Mouse (Mus musculus) adrenal gland, postnatal 14 days (tissue): ENCODE data around the gene Chrna4. TPM values are rescaled to one million over a fixed set of nuclear protein-coding genes. Genes with fewer than 3 reads are reported as not detected.

Source experiments
- DNase-seq: peaks from one replicate; pipeline ENCODE4 v3.0.0; 2021; ENCODE audit warnings: mixed read lengths
- total RNA-seq: library from RNA; stranded (reverse); gene quantifications from 2 replicates; pipeline ENCODE4 v1.2.3, GENCODE M21; 2021

The Chrna4 gene
- total RNA-seq, 1 experiment from 2014 or later, result 9.6 TPM

DNA sequence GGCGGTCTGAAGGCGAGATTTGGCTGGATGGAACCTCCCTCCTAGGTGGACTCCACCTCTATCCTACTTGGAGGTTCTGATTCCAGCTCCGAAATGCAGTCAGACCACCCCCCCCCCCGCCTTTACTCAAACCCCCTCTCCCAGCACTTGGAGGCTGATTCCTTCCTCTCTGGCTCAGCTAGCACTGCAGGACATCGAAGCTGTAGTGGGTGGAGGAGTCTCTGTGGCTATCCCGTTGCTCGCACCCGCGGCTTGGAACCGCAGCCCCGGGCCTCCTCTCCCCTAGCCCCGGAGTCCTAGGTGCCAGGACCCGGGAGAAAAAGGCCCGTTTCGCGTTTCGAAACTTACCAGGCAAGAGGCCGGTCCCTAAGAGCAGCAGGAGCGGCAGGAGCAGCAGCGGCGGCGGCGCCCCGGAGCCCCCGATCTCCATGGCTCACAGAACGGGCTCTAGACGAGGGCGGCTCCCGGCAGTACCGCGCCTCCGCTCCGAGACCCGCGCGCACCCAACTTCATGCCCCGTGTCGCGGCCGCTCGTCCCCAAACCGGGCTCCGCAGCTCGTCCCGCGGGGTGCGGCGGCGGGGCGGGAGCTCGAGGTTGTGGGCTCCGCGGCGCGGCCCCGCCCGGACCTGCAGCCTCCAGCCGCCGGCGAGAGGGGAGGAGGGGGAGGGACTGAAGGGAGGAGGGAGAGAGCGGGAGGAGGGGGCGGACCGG, 4.5 kb downstream of the Chrna4 start:
- peak; percentile 52 for DNase-seq

DNA sequence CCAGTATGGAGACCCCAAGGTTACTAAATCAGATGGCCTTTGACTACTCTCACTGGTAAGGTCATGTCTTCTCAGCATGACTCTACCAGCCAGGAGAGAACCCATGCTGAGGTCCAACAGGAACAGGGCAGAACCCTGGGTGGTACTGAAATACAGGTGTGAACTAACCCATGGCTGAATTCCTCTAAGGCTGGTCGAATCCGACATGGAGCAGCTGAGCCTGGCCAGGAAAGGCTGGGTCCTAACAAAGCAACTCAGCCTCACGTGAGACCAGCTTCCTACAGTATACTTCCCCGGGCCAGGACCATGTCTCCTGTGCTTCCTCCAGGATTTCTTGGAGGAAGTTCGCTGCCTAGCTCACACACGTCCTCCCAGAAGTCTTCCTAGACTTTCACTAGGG, 6.8 kb downstream of the Chrna4 start:
- no peak for DNase-seq

DNA sequence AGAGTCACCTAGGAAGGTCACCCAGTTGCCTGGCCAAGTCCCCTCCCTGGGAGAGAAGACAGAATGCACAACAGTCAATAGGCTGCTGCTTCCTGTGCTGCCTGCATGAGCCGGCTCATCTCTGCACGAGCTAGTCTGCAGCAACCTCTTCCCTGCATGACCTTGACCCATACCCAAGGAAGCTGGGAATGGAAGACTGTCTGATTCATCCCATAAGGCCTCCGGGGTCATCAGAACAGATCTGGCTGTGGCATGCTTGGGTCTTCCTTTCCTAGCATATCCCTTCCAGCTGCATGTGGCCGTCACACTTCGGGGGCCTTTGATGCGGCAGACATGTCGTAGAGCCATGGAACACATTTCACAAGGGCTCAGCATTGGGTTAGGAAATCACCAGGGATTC, 8.2 kb downstream of the Chrna4 start:
- DNase-seq, result peak; percentile 51

DNA sequence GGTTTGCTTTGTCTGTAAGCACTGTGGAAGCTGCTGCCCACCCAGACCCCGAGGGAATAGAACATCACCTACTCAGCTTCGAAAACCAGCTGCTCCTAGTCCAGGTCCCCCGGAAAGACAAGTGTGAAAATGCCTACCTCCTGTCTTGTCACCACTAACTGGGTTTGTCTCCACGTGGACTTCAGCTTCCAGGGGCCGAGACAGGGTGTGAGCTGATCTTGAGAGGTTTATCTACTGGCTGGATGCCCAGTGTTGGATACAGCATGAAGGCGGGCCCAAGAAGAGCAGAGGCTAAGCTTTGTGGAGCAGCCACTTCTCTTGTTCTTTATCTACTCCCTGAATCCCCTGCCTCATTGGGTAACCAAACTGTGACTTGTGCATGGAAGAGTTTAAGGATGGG, 10.0 kb downstream of the Chrna4 start:
- no peak for DNase-seq

DNA sequence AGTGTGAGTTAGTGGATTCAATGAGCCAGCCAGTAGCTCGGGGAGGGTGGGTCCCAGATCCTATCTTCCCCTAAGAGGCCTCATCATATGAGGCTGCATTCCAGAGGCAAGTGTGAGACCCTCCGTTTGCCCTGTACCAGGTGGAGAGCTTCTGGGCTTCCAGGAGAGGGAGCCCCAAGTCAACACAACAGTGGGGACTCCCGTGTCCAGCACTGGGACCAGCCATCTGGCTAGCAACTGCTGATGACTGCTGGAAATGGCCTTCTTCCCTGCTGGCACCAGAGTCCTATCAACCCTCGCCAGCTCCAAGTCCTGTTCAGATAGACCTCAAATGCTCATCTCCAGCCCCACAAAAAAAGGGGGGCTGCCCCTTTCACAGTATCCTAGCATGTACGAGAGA, 10.9 kb downstream of the Chrna4 start:
- peak; percentile 53 for DNase-seq

DNA sequence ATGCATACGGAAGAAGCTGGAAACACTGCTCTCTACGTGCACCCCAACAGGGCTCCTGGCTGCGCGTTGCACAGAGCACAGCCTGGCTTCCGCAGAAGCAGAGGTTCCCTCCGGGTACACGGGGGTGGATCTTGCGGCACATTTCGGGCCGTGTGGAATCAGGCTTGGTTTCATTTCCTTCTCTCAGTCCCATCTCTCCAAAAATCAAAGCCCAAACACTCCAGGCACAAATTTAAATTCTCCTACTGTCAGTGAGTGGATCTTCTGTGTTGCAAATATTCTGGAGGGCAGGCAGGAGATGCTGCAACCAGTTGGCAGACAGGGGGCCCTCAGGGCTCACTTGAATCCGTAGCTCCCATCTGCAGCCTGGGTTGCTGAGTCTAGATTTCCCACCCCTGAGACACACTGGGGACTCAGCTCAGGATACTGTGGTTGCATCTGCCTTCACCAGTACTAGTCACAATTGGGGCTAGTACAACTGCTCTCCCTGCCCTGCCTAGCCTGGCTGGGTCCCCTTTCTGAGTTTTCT, 11.9 kb downstream of the Chrna4 start:
- no peak for DNase-seq

DNA sequence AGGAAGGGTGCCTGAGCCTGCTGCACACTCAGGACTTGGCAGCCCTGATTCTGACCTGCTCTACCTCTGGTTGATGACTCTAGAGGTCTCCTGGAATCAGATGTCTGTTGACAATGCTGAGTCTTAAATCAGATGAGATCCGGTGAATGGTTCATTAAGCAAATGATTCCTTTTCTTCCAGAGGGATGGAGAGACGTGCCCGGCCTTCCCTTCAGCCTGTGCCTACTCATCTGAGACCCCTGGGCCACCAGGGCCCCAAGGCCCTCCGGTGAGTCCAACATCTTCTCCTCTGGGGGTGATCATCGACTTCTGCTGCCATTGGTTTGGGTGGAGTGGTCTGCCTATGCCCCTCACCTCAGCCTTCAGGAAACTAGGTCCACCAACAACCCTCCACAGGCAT, 35.0 kb downstream of the Chrna4 start:
- no peak for DNase-seq

DNA sequence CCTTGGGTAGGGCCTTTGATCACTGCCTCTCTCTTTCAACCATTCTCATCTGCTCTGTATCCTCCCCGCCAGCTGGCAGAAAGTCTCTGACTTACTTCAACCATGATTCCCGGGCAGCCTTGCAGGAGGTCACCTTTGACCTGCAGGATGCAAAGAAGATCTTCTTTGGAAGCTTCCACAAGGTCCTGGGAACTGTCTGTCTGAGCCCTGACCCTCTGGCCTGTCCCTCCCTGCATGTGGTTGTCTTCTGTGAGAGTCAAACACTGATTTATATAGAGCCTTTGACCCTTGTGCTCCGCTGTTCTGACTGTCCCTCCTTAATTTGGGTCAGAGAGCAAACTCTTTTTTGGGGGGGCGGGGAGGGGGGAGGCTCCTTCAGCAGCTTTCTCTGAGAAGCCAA, 36.3 kb downstream of the Chrna4 start:
- no peak for DNase-seq

DNA sequence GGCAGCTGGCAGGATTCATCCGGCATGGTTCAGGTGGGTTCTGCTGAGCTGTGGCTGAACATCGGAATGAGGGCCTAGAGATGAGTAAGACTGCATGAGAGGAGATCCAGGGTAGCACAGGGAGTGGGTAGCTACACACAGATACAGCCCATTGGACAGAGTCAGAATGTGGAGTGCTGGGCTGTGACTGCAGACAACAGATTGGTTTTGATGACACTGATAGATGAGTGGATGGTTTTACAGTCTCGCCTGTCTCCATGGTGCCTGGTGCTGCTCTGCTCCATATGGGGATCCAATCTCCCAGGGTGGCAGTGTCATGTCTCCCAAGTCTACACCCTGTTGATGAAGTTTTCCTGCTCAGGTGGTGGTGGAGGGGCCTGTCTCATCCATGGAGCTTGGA, 46.4 kb downstream of the Chrna4 start:
- DNase-seq, result no peak

DNA sequence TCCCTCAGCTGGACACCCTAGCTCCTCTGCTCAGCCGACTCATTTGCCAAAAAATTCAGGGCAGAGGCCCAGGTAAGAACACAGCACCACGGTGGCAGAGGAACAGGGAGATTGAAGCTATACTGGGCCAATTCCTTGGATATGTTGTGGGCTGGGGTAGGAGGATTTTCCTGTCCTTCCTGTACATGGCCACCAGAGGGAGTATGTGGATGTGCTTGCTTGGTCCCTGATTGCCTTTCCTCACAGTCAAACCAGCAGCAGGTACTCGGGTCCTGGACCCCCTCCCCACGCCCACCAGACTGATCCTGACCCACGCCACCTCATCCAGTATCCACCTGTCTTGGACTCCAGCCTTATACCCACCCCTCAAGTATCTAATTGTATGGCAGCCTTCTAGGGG, 46.9 kb downstream of the Chrna4 start:
- DNase-seq, result peak; percentile 53

DNA sequence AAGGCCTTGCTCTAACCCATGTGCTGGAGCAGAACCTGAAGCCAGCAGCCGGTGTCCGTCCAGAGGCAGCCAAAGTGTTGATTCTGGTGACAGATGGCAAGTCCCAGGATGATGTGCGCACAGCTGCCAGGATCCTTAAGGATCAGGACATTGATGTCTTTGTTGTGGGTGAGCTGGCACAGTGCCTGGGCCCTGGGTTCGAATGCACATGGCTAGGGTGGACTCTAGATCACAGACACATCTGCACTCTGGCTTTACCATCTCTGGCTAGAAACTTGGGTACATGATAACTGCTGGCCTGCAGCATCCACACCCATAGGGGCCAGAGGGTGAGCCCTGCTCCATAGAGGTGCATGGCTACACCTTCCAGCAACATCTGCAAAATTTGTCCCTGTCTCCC, 47.9 kb downstream of the Chrna4 start:
- DNase-seq, result no peak

DNA sequence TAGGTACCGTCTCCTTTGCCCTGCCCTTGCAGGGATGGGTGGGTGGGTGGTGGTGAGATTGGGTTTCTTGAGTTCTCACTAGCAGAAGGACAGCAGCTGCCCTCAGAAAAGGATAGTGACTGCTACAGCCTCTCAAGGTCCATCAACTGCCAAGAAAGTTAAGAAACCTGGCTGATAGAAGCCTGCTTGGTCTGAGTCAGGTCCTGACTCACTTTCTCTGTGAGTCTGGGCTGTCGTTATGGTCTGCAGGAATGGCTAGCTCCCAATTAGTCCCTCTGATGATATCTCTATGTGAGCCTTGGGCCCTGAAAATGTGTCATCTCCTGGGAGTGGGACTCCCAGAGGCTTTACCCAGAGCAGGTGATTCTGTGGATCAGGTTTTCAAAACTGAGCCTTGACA, 49.0 kb downstream of the Chrna4 start:
- DNase-seq, result no peak

DNA sequence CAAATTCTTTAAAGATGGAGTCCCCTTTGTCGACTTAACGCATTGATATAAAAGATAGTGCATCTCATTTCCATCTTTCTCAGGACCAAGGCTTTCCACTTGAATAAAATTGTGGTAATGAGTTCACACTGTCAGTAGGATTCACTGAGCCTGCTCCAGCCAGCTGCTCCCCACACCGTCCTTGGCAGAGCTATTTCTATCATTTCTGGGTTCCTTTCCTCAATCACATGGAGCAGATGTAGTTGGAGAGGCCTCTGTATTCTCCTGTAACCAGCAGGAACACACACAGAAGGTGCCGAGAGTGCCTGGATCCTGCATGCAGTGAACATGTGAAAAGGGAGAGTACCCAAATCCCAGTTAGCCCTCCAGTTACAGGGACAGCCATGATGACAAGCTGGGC, 53.0 kb downstream of the Chrna4 start:
- DNase-seq, result no peak

DNA sequence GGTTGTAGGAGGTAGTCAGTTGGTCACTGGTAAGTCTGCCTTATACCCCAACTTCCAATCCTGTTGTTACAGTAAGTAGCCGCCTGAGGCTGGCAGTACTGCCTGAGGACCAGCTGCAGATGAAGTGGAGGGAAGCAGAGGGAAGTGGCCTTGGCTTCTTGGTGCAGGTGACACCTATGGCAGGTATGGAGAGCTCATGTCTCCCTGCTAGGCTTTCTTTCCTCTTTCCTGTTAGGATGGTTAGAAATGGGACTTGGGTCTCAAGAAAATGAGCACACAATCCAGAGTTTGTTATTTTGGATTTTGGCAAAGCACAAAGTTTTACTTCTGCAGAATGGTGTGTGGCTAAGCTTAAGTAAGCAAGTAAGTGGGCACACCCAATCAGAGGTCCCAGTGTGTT, 54.4 kb downstream of the Chrna4 start:
- DNase-seq, result no peak

DNA sequence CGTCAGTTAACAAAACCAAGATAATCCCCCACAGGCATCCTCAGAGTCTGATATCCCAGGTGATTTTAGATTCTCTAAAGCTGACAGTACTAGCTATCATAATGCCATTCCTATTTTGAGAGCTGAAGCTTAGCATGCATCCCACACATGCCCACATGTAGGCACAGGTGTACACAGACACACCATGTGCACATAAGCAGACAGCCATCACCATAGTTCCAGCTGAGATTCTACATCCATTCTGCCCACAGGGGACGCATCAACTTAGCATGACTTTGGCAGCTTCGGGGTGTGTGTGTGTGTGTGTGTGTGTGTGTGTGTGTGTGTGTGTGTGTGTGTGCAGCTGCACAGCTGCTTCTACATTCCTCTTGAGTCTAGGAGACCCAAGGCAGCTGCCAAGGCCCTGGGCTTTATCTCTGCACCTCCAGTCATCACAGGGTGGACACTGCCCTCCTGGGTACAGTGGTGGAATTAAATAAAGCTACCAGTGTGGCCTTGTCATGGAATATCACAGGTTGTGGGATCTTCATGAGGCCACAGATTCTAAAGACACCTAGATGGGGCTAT, 54.9 kb downstream of the Chrna4 start:
- DNase-seq, result no peak

DNA sequence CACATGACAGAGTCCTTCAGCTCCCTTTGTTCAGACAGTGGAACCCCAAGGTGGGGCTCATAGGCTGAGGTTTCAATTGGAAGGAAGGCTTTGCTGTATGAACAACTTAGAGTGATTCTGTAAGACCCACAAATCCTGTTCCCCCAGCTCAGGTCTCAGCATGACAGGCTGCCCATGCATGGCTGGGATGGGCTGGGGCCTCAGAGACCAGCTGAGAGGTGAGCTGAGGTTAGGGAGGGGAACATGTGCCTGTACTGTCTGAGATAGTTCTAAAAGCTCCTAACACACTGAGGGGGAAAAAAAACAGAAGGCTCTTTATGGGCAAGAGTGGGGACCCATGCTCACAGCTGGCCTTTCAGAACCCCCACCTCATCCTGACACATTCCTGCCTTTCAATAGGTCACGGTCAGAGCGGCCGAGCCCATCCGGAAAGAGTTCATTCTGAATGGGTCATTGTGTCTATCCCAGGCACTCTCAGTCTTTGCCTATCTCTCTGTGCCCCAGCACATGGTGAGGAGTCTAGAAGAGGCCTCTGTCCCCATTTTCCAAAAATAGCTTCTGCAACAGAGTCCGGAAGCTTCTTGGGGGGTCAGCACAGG, 55.8 kb downstream of the Chrna4 start:
- no peak for DNase-seq

DNA sequence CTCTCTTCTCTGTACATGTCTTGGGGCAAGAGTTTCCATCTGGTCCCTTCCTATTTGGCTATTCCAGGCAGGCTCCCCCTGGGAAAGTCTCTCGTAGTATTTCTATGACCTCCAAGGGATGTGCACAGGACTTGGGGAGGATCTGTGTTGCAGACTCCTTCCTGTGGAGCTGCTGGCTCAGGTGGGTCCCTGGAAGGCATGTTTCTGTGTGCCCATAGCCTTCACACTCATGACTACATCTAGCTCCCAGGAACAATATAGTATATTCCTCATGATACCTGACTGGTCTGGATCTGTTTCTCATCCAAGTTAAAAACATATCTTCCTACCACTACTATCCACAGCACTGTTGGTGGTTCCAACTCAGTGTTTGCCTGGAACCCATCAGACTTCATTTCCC, 56.3 kb downstream of the Chrna4 start:
- DNase-seq, result no peak

DNA sequence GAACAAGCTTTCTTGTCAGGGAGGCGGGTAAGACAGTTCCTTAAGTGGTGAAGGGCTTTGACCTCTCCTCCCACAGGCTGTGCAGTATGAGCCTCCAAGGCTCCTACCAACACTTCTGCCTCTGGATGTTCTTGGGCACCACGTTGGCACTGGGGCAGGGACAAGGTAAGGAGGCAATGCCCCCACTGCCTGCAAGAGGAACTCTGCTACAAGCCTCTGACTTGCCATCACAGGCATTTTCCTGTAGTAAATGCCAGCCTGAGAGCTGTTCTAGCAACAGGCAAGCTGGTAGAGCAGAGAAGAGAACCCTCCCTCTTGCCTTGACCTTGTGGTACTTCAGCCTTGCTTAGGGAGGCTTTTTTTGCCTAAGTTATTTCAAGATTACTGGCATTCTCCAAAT, 56.9 kb downstream of the Chrna4 start, which contains the start of gene Col20a1:
Gene Col20a1 (plus strand): TSS at position 87 of the 400 bp plus-strand sequence.
- no peak for DNase-seq

DNA sequence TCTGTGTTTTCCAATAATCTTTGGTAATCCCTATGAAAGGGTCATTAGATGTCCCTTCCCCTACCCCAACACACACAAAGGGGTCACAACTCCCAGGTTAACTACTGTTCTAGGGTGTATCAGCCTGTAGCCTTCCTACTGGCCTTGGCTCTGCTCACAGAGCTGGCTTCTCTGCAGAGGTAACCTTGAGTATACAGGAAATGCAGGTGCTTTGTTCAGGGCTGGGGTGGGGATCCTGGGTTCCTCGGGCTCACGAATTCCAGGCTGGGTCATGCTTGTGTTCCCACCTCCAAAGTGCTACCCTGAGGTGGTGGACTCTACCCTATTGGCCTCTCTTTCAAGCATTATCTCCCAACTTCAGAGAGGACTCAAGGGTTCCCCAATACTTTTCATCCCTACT, 57.7 kb downstream of the Chrna4 start:
- no peak for DNase-seq

DNA sequence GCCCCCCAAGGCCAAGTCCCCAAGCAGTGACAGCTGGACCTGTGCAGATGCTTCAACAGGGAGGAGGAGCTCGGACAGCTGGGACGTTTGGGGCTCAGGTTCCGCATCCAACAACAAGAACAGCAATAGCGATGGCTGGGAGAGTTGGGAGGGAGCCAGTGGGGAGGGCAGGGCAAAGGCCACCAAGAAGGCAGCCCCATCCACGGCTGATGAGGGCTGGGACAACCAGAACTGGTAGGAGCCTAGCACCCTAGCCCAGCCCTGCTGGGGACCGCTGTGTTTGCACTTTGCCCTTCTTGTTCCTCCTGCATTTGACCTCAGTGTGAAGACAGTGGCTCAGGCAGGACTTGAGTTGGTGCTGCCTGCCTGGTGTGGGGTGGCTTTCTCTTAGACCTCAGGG, 62.2 kb downstream of the Chrna4 start:
- no peak for DNase-seq
